Mouse (Mus musculus) ES-Bruce4 (cell line): ENCODE measurements at regions not wholly inside any gene's neighbourhood (a gene's known extent, or its start where the extent isn't known, plus 50 kb on each side); places are given as distances from the start of the nearest gene placed in this dataset.

Experiments
- H3K27ac ChIP-seq: 2 replicates; pipeline ENCODE4 v1.5.1; 2012; ENCODE audit warnings: low read length, inconsistent platforms; ENCODE audit not compliant: insufficient read depth
- H3K27me3 ChIP-seq: 2 replicates; pipeline ENCODE4 v1.6.1; 2012; ENCODE audit warnings: mild to moderate bottlenecking, low read length, inconsistent platforms; ENCODE audit not compliant: control insufficient read depth, poor library complexity, insufficient read depth, severe bottlenecking
- H3K36me3 ChIP-seq: 2 replicates; pipeline ENCODE4 v1.6.1; 2012; ENCODE audit warnings: inconsistent platforms, mild to moderate bottlenecking, low read length, moderate library complexity; ENCODE audit not compliant: control insufficient read depth, poor library complexity, insufficient read depth, severe bottlenecking
- H3K4me1 ChIP-seq: one replicate; pipeline ENCODE4 v1.8.1; 2011; ENCODE audit warnings: low read length; ENCODE audit not compliant: control insufficient read depth, insufficient read depth
- H3K4me3 ChIP-seq: 2 replicates; pipeline ENCODE4 v1.5.1; 2011; ENCODE audit warnings: low read depth, mild to moderate bottlenecking, low read length
- H3K9ac ChIP-seq: 2 replicates; pipeline ENCODE4 v1.6.1; 2012; ENCODE audit warnings: low read depth, mild to moderate bottlenecking, inconsistent platforms; ENCODE audit not compliant: poor library complexity, severe bottlenecking
- H3K9me3 ChIP-seq: replicated peaks from 2 replicates; pipeline ENCODE4 v1.6.1; 2012; ENCODE audit warnings: mild to moderate bottlenecking, low read length, inconsistent platforms; ENCODE audit not compliant: control insufficient read depth, poor library complexity, insufficient read depth, severe bottlenecking
- CTCF ChIP-seq: IDR thresholded peaks from one replicate; pipeline ENCODE4 v1.8.1; 2011; ENCODE audit warnings: low read depth, low read length
- EP300 ChIP-seq: IDR thresholded peaks from 2 replicates; pipeline ENCODE4 v1.6.1; 2011; ENCODE audit warnings: low read depth, low read length; ENCODE audit not compliant: insufficient read depth
- POLR2A ChIP-seq: IDR thresholded peaks from one replicate; pipeline ENCODE4 v1.8.1; 2011; ENCODE audit warnings: low read length; ENCODE audit not compliant: insufficient read depth

GRCm38 (mm10) chr10:66782025-66782424 lies 313.9 kb upstream of the Jmjd1c start:
- Histone ChIP-seq H3K9ac (no peak overlapping the region), H3K27ac (no peak overlapping the region), H3K4me1 (no peaks in the 10 kb centered on the region), H3K4me3 (no peak overlapping the region), H3K9me3 (no peaks in the 10 kb centered on the region; the same call in 1 of the 2 replicates), H3K36me3 (no peaks in the 10 kb centered on the region), H3K27me3 (no peaks in the 10 kb centered on the region)
- TF ChIP-seq EP300 (no peak), CTCF (peak; percentile 20), POLR2A (no peak)

GRCm38 (mm10) chr10:66787812-66788211 lies 308.1 kb upstream of the Jmjd1c start:
- H3K36me3 ChIP-seq = no peaks in the 10 kb centered on the region
- TF ChIP-seq CTCF (no peak), POLR2A (no peak), EP300 (no peak)
- H3K9me3 ChIP-seq = no peaks in the 10 kb centered on the region
- H3K27ac ChIP-seq = no peak overlapping the region
- no peak overlapping the region for H3K9ac ChIP-seq
- no peak overlapping the region for H3K4me3 ChIP-seq
- H3K4me1 ChIP-seq = no peaks in the 10 kb centered on the region
- H3K27me3 ChIP-seq = no peaks in the 10 kb centered on the region

- no peak overlapping the region for H3K27ac ChIP-seq
- no peak overlapping the region for H3K9ac ChIP-seq
- H3K36me3 ChIP-seq = no peaks in the 10 kb centered on the region
- H3K4me3 ChIP-seq = no peak overlapping the region
- no peaks in the 10 kb centered on the region for H3K27me3 ChIP-seq
- H3K9me3 ChIP-seq = no peaks in the 10 kb centered on the region
- TF ChIP-seq CTCF (no peak), POLR2A (no peak), EP300 (no peak)
- no peaks in the 10 kb centered on the region for H3K4me1 ChIP-seq
These were observed 299.6 kb upstream of the Jmjd1c start for GRCm38 (mm10) chr10:66796296-66796695.

- H3K36me3 ChIP-seq = no peaks in the 10 kb centered on the region
- H3K4me1 ChIP-seq = no peaks in the 10 kb centered on the region
- TF ChIP-seq CTCF (no peak), EP300 (no peak), POLR2A (no peak)
- no peaks in the 10 kb centered on the region for H3K27me3 ChIP-seq
- no peak overlapping the region for H3K9ac ChIP-seq
- no peak overlapping the region for H3K4me3 ChIP-seq
- H3K9me3 ChIP-seq = peaks cover 8% of the 10 kb centered on the region
- H3K27ac ChIP-seq = no peak overlapping the region
These were observed 293.2 kb upstream of the Jmjd1c start for GRCm38 (mm10) chr10:66802691-66803090.

- no peak overlapping the region for H3K9ac ChIP-seq
- 0 out of 2 replicates have a peak overlapping the region, but pooled peaks have one; percentile 15 for H3K4me3 ChIP-seq
These were observed 288.5 kb upstream of the Jmjd1c start for GRCm38 (mm10) chr10:66807261-66807968.

GRCm38 (mm10) chr10:66812515-66813260 lies 283.2 kb upstream of the Jmjd1c start:
- Histone ChIP-seq H3K27me3 (no peaks in the 10 kb centered on the region), H3K9ac (no peak overlapping the region), H3K4me1 (no peaks in the 10 kb centered on the region), H3K36me3 (no peaks in the 10 kb centered on the region), H3K4me3 (no peak overlapping the region), H3K27ac (no peak overlapping the region), H3K9me3 (no peaks in the 10 kb centered on the region)
- no peak for TF ChIP-seq EP300
- no peak for TF ChIP-seq POLR2A
- no peak for TF ChIP-seq CTCF

More at GRCm38 (mm10) chr10:66807261-66807968, 288.5 kb upstream of the Jmjd1c start:
- TF ChIP-seq POLR2A = no peak
- TF ChIP-seq CTCF = peak; percentile 81
- no peak for TF ChIP-seq EP300
- Histone ChIP-seq H3K9me3 (peaks cover 8% of the 10 kb centered on the region), H3K36me3 (no peaks in the 10 kb centered on the region), H3K27me3 (no peaks in the 10 kb centered on the region), H3K27ac (no peak overlapping the region), H3K4me1 (no peaks in the 10 kb centered on the region)
